Comparison of ENCODE assay signal across 8 mouse cellular contexts in the genomic region with DNA sequence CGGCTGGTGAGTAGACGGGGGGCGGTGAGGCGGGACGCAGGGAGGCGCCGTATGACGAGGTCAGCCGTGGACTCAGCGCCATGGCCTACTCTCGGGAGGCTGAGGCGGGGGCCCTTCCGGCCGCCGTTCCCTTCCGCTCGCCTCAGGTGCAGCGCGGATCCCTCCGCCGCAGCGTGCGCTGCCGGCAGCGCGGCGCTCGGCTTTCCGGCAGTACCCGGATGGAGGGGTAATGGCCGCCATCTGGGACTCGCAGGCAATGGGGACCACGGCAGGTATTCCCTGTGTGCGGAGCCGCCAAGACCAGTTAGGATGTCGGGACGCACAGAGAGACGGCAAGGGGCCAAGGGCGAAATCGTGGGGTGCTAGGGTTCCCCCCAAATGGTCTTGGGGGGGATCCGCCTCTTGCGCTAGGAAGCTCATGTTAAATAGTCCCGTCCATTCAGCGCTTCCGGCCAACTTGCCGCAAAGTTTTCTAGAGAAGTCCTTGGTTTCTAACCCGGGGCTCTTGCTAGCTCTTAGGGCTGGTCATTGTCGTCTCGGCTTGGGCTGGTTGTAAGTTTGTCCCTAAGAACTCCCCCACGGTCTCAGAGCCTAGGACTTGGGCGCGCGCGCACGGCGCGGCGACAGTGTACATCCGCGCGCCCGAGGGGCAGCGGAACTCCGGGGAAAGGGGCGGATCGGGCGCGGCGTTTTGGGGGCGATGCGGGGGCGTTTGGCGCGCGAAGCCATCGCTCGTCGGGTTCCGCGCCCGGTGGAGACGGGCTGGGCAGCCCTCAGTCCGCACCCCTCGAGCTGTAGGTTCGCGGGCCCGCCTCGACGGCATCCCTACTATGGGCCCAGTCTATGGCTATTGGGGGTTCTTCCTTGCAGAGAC. TPM values are rescaled to one million over a fixed set of nuclear protein-coding genes. Genes with fewer than 3 reads are reported as not detected.
DNase-seq lines count a peak whose midpoint lies in the region; ATAC-seq lines count a peak whose summit lies in the region.

Gene Zfp518a, plus strand, starts transcription at position 187 of the 874 bp plus-strand sequence.

- H3K36me3 ChIP-seq in intestine, embryonic 16.5 days (ENCODE audit: control insufficient read depth, insufficient read depth, low read length): no peaks in the 10 kb centered on the region
- H3K36me3 ChIP-seq in midbrain, embryonic 11.5 days (ENCODE audit: control insufficient read depth, insufficient read depth, low read length): no peaks in the 10 kb centered on the region

- peak within 1 kb of the TSS; percentile 82 for H3K4me3 ChIP-seq in intestine, embryonic 16.5 days (ENCODE audit: low read length)
- peak within 1 kb of the TSS; percentile 79 for H3K4me3 ChIP-seq in midbrain, embryonic 11.5 days (ENCODE audit: low read depth, low read length)

- H3K27me3 ChIP-seq in intestine, embryonic 16.5 days (replicated peaks; ENCODE audit: control insufficient read depth, insufficient read depth, low read length): peaks cover 2% of the 10 kb centered on the region; the same call in 1 of the 2 replicates
- peaks cover 12% of the 10 kb centered on the region for H3K27me3 ChIP-seq in midbrain, embryonic 11.5 days (ENCODE audit: control insufficient read depth, insufficient read depth, low read length)

- H3K9me3 ChIP-seq in intestine, embryonic 16.5 days (ENCODE audit: control insufficient read depth, low read length): peaks cover 5% of the 10 kb centered on the region; the same call in 1 of the 2 replicates
- H3K9me3 ChIP-seq in midbrain, embryonic 11.5 days (ENCODE audit: control insufficient read depth, low read length): no peaks in the 10 kb centered on the region; the same call in 1 of the 2 replicates

- H3K27ac ChIP-seq in intestine, embryonic 16.5 days (ENCODE audit: low read length): peak within 1 kb of the TSS; percentile 92
- peak within 1 kb of the TSS; percentile 91 for H3K27ac ChIP-seq in midbrain, embryonic 11.5 days (ENCODE audit: low read depth, low read length)

- H3K9ac ChIP-seq in intestine, embryonic 16.5 days (ENCODE audit: low read depth, low read length): peak within 1 kb of the TSS; percentile 87
- peak within 1 kb of the TSS; percentile 90 for H3K9ac ChIP-seq in midbrain, embryonic 11.5 days (ENCODE audit: low read length)

- WGBS in intestine, embryonic 16.5 days: under 1% methylated on average over 89 of the region's 89 CpGs
- under 1% methylated on average over 89 of the region's 89 CpGs for WGBS in midbrain, embryonic 11.5 days

- H3K4me2 ChIP-seq in intestine, embryonic 16.5 days (ENCODE audit: low read depth, low read length): peak within 1 kb of the TSS; percentile 54
- H3K4me2 ChIP-seq in midbrain, embryonic 11.5 days: peak within 1 kb of the TSS; percentile 41

- peak; percentile 94 for ATAC-seq in intestine, embryonic 16.5 days
- ATAC-seq in midbrain, embryonic 11.5 days (ENCODE audit: low FRiP score): peak; percentile 94

- no peaks in the 10 kb centered on the region for H3K4me1 ChIP-seq in intestine, embryonic 16.5 days (ENCODE audit: control insufficient read depth, insufficient read depth, low read length)
- H3K4me1 ChIP-seq in midbrain, embryonic 11.5 days (ENCODE audit: control insufficient read depth, insufficient read depth, low read length): no peaks in the 10 kb centered on the region; the same call in 1 of the 2 replicates

- intact Hi-C loops in left cerebral cortex, postnatal 36 days (cut with DNase I): loop anchor here (1.0 to 10.0 kb wide), 3 partner anchors 21 to 120 kb away; partner anchors contain the start of gene Ccnj

- DNase-seq in adrenal gland, adult 8-10 months: peak; percentile 65
- DNase-seq in embryo, embryonic 9.5 days (ENCODE audit: extremely low spot score): peak; percentile 94
- DNase-seq in gastrocnemius, postnatal 4 days (ENCODE audit: low spot score in 2 of 2): peak; percentile 75 to 91
- DNase-seq in left cerebral cortex, postnatal 36 days (ENCODE audit: low spot score in 2 of 2): peak; percentile 92
- DNase-seq in midbrain, embryonic 11.5 days (ENCODE audit: low spot score, missing footprints): peak; percentile 99
- peak; percentile 87 for DNase-seq in skeletal muscle tissue, adult 2 months (ENCODE audit: low read depth, low spot score)
- no peak for DNase-seq in MN1 (ENCODE audit: low spot score)

RNA-seq across cellular contexts. Expression of gene Zfp518a, which starts in this region (rescaled TPM):
- total RNA-seq in adrenal gland, adult 8-10 months (2022): 10 to 100 TPM; 11.8 to 14.3 (median 13.9) TPM
- total RNA-seq in gastrocnemius, postnatal 4 days (2021): 10 to 100 TPM in 1 of 2 experiments, 1 to 10 TPM in 1; 9.3 to 10.1 TPM
- polyA plus RNA-seq in intestine, embryonic 16.5 days (2015; fragmentation: Nextera tagmentation; extraction: Ambion mirVana): 10.7 and 14.0 TPM in 2 replicates
- total RNA-seq in left cerebral cortex, postnatal 36 days (2021): 1 to 10 TPM; 7.9 to 8.0 TPM
- polyA plus RNA-seq in midbrain, embryonic 11.5 days (2014; fragmentation: Nextera tagmentation; extraction: Ambion mirVana): 18.8 and 20.4 TPM in 2 replicates
